Mouse (Mus musculus) cerebral cortex, adult 2 months (tissue): ENCODE data around the gene Ep300.

ENCODE experiments used
- WGBS: fragments of 180-500 bp; shearing (Covaris S2); methylation state at CpG from one replicate; pipeline ENCODE4 v1.1.7; 2018; 5-methylcytosine and 5-hydroxymethylcytosine counted together

The Ep300 gene

DNA sequence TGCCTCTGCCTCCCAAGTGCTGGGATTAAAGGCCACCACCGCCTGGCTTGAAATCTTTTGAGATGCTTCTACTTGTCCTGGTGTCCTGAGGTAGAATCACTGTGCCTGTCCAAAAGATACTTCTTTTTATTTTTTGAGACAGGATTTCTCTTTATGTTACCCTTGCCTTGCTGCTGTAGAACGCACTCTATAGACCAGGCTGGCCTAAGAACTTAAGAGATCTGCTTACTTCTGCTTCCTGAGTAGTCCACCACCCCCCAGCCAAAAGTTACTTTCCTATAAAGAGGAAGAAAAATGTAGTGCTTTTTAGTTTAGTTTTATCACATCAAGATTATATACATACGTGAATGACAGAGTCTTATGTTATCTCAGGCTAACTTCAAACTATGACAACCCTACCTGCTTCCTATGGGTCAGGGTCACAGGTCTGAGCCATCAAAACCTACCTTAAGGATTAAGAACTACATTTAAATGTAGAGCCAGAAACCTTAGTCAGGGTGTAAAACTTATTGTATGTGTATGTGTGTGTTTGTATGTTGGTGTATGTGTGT lies 9.1 kb downstream of the Ep300 start:
- 92% methylated on average over 3 of the region's 3 CpGs for WGBS

DNA sequence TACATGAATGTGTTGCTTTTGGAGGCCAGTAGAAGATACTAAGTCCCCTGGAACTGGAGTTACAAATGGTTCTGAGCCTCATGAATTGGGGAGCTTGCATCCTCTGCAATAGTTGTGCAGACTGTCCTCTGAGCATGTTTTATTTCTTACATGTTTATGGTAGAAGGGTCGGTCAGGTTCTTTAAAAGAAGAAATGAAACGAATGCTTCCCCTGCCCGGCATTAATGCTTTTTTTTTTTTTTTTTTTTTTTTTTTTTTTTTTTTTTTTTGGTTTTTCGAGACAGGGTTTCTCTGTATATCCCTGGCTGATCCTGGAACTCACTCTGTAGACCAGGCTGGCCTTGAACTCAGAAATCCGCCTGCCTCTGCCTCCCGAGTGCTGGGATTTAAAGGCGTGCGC lies 13.6 kb downstream of the Ep300 start:
- 90% methylated on average over 8 of the region's 8 CpGs for WGBS

DNA sequence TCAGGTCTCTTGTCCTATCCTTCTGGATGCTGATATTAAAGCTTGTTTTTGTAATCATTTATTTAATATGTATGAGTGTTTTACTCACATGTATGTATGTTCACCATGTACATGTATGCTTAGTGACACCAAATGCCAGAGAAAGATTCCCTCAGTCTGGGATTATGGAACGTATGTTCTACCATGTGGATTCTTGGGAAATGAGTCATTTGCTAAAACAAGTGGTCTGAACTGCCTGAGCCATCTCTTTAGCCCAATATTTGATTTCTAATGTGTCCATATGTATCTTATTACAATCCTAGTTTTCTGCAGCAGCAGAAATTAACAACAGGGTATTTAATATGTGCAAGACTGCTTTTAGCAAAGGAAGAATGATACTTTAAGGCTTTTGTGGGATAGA lies 20.1 kb downstream of the Ep300 start:
- 35% methylated on average over 1 of the region's 1 CpGs for WGBS

DNA sequence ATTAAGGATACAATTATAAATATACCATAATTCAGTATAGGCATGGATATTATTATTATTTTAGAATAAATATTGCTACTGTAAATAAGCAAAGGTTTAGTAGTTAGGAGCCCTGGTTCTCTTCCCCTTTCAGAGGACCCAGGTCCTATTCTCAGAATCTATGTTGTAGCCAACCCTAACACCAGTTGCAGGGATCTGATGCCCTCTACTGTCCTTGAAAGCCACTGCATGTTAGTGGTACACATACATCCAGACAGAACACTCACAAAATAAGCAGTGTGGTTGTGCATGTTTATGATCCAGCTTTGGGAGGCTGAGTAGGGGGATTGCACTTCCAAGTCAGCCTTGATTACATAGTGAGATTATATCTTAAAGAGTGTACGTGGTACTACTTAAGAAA lies 21.5 kb downstream of the Ep300 start:
- 74% methylated on average over 1 of the region's 1 CpGs for WGBS

DNA sequence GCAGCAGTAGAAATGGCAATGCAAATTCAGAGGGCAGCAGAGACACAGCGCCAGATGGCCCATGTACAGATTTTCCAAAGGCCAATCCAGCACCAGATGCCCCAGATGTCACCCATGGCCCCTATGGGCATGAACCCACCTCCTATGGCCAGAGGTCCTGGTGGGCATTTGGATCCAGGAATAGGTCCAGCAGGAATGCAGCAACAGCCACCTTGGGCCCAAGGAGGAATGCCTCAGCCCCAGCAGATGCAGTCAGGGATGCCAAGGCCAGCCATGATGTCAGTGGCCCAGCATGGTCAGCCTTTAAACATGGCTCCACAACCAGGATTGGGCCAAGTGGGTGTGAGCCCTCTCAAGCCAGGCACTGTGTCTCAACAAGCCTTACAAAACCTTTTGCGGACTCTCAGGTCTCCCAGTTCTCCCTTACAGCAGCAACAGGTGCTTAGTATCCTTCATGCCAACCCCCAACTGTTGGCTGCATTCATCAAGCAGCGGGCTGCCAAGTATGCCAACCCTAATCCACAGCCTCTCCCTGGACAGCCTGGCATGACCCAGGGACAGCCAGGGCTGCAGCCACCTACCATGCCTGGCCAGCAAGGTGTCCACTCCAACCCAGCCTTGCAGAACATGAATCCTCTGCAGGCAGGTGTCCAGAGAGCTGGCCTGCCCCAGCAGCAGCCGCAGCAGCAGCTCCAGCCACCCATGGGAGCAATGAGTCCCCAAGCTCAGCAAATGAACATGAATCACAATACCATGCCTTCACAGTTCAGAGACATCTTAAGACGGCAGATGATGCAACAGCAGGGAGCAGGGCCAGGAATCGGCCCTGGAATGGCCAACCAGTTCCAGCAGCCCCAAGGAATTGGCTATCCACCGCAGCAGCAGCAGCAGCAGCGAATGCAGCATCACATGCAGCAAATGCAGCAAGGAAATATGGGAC lies 64.6 kb downstream of the Ep300 start:
- WGBS, result 79% methylated on average over 8 of the region's 8 CpGs

DNA sequence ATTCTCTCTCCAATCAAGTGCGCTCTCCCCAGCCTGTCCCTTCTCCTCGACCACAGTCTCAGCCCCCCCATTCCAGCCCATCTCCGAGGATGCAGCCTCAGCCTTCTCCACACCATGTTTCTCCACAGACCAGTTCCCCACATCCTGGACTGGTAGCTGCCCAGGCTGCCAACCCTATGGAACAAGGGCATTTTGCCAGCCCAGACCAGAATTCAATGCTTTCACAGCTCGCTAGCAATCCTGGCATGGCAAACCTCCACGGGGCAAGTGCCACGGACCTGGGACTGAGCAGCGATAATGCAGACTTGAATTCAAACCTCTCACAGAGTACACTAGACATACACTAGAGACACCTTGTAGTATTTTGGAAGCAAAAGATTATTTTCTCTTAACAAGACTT lies 65.5 kb downstream of the Ep300 start:
- 56% methylated on average over 7 of the region's 7 CpGs for WGBS

DNA sequence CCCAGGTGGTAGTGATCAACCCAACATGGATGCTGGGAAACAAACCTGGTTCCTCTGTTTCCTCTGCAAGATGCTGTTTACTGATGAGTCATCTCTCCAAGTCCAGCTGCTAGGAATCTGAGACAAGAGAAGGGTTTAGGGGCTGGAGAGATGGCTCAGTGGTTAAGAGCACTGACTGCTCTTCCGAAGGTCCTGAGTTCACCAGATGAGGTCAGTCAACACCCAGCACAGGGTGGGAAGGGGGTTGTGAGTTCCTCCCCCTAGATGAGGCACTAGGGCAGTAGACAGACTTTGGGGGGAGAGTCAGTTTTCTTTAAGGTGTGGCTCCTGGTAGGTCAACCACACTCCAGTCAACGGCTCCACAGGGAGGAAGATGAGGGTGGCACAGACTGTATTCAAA lies 76.5 kb downstream of the Ep300 start:
- 92% methylated on average over 2 of the region's 2 CpGs for WGBS

DNA sequence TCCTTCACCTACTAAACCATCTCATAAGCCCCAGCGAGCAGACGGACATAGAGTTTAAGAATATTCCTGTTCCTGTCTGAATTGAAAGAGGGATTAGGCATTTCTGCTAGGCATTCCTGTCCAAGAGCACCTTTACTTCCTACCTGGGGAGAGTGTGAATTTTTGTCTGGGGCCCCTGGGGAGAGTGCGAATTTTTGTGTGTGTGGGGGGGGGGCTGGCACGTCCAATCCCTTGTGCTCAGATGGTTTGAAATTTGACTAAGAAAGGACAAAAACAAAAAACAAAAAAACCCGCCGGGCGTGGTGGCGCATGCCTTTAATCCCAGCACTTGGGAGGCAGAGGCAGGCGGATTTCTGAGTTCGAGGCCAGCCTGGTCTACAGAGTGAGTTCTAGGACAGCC lies 78.1 kb downstream of the Ep300 start:
- WGBS, result 60% methylated on average over 10 of the region's 10 CpGs

DNA sequence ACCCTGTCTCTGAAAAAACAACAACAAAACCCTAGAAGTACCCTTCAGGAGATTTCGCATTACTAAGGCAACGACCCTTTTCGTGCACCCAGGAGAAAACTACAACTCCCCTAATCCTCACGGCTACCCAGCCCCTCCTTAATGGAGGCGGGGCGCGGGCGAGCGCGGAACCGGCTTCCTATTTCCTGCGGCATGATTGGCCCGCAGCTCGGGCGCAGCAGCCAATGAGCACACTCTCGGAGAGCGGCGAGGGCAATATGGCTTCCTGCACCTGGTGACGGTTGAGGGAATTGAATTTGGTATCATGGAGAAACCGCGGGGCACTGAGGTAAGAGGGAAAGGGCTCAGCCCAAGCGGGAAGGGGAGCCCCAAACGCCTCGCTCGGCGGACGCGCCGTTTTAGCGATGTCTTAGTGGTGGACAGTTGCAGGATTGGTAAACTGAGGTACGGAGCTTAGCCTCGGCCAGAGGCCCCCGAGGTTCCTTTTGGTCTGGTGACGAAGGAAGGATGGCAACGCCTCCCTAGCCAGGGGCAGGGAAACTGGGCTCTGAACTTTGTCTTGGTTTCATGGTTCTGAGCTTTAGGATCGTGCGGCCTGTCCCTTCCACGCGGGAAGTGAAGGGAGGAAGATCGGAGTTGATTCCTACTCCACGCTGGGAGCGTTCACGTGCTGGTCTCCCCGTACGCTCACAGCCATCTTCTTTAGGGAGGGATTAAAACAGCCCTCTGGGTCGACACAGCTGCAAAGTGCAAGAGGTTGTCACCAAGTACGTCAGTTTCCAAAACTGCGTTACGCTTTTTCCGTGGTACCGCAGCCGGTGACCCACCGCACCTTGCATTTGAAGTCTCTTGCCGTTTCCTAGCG lies 78.8 kb downstream of the Ep300 start, which contains the start of gene L3mbtl2:
L3mbtl2 (plus strand) TSS at position 193 of the 865 bp plus-strand sequence.
- WGBS, result under 1% methylated on average over 55 of the region's 55 CpGs

DNA sequence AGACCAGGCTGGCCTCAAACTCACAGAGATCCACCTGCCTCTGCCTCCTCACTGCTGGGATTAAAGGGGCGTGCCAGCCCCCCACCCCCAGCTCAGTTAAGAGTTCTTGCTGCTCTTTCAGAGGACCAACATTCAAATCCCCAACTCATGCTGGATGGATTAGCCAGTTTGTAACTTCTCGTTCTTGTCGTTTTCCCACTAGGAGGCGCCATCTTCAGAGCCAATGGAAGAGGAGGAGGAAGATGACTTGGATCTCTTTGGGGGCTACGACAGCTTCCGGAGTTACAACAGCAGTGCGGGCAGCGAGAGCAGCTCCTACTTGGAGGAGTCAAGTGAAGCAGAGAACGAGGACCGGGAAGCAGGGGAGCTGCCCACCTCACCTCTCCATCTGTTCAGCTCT lies 81.8 kb downstream of the Ep300 start:
- WGBS, result 86% methylated on average over 10 of the region's 10 CpGs

DNA sequence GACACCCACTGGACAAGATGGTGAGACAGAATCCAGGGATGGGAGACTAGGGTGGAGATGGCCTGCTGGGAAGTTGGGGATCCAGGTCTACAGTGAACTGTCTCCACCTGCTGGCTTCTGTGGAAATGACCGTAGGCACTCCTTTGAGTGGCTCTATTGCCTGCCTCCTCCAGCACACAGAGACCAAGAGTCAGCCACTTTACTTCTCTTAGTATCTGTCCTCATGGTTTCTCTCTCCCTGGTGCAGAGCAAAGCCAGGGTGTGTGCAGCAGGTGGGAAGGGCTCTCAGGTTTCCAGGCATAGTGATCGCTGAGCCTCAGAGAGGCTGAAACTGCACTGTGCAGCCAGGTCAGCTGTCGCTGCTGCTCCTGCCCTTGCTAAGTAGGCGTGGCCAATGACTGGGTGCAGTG lies 85.1 kb downstream of the Ep300 start:
- 83% methylated on average over 4 of the region's 4 CpGs for WGBS

DNA sequence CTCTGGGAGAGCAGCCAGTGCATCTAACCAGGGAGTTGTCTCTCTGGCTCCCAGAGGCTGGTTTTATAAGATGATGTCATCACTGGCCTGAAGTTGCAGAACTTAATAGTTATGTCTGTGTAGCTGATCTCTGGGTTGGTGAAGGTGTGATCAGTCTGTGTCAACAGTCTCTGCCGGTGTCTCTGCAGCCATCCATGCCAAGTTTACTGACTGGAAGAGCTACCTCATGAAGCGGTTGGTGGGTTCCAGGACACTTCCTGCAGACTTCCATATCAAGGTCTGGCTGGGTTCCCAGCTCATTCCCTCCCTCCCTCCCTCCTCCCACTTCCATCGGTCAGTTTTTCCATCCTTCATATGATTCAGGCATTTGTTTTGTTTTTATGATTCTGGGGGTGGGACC lies 91.5 kb downstream of the Ep300 start:
- WGBS, result 53% methylated on average over 3 of the region's 3 CpGs

DNA sequence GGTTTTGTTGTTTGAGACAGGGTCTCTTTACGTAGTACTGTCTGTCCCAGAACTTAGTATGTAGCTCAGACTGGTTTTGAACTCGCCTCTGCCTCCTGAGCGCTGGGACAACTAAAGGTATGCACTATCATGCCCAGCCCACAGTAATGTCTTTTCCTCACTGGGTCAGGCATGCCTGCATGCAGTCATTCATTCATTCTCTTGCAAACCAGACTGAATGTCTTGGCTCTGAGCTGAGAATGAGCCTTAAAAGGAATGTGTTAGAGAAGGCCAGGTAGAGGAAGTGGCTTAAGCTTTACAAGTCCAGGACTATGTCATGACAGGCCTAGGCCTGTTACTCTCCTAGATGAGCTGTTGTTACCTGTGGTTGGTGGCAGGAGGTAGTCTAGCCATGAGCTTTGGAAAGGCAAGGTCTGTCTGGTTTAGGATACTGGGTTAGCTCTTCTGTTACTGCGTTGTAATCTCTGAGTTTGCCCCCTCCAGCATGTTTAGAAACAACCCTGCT lies 95.2 kb downstream of the Ep300 start:
- WGBS, result 97% methylated on average over 4 of the region's 4 CpGs

DNA sequence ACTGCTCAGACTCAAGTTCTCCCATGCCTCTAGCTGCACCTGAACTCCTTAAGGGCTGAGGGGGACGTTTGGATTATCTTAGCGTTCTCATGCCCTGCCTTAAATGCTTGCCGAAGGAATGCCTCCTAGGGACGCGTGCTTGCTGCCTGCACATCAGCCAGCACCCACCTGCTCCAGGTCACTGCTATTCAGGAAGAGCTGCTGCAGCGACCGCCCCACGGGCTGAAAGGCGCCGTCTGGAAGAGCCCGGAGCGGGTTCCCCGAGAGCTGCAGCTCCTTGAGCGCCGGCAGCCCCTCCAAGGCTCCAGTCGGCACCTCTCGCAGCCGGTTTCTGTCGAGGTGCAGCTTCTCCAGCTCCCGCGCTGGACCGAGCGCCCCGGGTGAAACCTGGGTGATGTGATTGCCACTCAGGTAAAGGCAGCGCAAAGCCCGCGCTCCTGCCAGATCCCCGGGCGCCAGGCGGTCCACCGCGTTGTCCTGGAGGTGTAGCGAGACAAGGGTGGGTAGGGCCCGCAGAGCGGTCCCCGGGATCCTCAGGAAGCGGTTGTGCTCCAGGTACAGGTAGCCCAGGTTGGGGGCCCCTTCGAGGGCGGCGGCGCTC lies 108.3 kb downstream of the Ep300 start:
- 9% methylated on average over 41 of the region's 41 CpGs for WGBS

DNA sequence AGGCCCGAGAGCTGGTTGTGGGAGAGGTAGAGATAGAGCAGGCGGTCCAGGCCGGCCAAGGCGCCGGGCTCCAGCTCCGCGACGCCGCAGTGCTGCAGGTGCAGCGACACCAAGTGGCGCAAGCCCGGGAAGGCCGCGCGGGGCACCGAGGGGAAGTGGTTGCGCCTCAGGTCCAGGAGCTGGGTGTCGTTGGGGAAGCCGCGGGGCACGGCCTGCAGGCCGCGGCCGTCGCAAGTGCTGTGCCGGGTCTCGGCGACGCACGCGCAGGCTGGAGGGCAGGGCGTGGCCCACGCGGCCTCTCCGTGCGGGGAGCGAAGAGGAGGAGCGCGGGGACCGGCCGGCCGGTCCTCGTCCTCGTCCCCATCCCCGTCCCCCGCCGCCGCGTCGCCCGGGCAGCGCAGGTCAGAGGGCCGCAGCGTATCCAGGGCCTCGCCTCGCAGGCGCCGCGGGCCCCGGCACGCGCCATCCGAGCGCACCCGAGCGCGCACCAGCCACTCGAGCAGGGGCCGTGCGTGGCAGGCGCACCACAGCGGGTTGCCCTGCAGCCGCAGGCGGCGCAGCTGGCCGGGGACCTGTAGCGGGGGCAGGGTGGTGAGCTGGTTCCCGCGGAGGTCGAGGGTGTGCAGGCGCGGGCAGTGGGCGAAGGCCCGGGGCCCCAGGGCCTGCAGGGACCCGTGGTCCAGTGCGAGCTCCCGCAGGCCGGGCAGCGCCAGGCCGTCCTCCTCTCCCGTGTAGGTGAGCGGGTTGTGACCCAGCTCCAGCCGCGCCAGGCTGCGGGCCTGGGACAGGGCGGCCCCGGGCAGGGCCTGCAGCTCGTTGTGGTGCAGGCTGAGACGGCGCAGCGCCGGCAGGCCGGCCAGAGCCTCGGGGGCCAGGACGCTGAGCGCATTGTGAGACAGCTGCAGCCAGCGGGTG lies 109.1 kb downstream of the Ep300 start:
- WGBS, result 1% methylated on average over 106 of the region's 107 CpGs

DNA sequence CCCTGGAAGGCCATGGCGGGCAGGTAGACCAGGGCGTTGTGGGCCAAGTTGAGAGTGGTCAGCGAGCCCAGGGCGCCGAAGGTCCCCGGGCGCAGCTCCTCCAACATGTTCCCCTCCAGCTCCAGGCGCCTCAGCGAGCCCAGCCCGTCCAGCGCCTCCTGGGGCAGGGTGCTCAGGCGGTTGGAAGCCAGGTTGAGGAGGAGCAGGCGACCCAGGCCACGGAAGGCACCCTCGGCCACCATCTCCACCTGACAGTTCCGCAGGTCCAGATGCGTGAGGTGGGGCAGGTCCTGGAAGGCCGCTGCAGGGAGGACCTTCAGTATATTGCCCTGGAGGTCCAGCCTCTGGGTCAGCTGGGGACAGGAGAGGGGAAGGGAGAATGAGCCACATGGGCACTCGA lies 109.7 kb downstream of the Ep300 start:
- 55% methylated on average over 19 of the region's 19 CpGs for WGBS

DNA sequence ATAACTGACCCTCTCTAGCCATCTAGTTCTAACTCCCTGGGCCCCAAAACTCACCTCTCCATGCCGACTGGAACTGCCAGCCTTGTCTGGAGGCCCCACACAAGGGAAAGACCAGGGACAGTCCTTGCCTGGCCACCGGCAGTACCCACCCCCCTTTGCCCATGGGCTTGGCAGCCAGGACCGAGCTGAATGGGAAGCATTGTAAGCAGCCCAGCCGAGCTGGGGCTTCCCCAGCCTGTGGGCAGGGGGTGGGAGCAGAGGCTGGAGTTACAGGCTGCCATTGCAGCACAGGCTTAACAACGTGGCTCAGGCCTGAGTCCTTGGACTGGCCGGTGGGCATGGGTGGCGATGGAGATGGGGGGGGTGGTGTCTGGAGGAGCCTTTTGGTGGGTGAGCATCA lies 112.0 kb downstream of the Ep300 start, which contains the start of gene Chadl:
Chadl (minus strand) TSS at position 113 of the 400 bp plus-strand sequence.
- WGBS, result 48% methylated on average over 7 of the region's 7 CpGs

DNA sequence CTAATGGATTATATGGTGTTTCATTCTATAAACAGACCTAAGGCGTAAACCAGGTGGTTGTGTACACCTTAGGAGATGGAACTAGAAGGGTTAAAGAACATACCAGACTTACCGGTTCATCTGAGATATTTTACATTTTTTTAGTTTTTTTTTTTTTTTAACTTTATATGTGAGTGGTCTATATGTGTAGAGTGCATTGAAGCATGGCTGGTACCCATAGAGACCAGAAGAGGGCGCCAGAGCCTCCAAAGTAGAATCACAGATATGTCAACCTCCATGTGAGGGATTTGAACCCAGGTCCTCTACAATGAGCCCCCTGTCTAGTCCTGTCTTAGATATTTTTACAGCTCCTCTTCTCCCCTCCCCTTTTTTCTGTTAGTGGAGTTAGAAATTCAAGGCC lies 112.7 kb downstream of the Ep300 start:
- 46% methylated on average over 3 of the region's 3 CpGs for WGBS

DNA sequence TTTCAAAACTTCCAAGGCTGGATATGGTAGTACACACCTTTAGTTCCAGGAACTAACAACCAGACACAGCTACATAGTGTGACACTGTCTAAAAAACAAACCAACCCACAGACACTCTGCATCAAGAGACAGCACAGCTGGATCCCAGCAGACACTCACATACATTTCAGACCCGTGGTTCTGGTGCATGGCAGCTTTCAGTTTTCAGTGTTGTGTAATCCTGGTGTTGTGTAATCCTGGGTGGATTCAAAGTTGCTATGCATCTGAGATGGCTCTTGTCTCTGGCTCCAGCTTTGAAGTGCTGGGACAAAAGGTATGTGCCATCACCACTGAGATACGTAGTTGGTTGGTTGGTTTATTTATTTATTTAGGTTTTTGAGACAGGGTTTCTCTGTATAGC lies 113.4 kb downstream of the Ep300 start:
- WGBS, result 54% methylated on average over 2 of the region's 2 CpGs

DNA sequence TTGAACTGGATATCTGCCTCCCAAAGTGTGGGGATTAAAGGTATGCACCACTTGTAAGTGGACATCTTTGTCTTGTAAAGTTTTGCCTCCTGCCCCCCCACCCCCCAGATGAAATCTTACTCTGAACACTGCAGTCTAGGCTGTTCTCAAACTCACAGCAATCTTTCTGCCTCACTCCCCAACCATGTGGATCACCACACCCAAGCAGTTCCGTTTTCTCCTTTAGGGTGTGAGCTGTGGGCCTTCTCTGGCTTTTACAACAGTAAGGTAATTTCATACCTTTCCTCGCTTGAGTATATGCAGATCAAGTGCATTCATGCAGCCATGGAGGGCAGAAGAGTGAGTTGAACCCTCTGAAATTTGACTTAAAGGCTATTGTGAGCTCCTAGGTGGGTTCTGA lies 115.0 kb downstream of the Ep300 start:
- WGBS, result 87% methylated on average over 2 of the region's 2 CpGs

DNA sequence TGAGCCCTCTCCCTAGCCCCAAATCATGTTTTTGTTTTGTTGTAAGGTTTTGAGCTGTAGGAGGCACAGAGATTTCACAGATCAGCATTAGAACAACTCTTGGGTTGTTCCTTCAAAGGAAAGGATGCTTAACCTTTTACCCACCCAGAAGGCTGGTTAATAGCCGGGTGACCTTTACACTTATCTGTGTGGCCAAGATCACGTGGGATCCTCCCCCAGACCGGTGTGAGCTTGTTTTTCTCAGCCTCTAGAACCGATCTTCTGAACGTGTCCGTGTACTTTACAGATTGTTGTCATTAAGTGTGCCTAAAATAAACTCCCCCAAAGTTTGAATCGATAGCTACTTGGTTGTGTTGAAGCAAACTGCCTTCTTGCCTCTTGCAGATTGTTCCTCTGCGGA lies 115.5 kb downstream of the Ep300 start:
- WGBS, result 86% methylated on average over 8 of the region's 8 CpGs
